Mouse (Mus musculus): Measurements from ENCODE around the gene Olfr1418.
A peak's percentile ranks its signal among the peaks of the same experiment; 100 is the strongest.

Olfr1418 gene

GRCm38 (mm10) chr19:11810003-11810758 lies 50.7 kb downstream of the Olfr1418 start:
- DNase-seq, result no peak

- no peak for DNase-seq
These were observed 52.4 kb downstream of the Olfr1418 start for GRCm38 (mm10) chr19:11808452-11808851.

GRCm38 (mm10) chr19:11807822-11808221 lies 53.0 kb downstream of the Olfr1418 start:
- DNase-seq, result no peak

GRCm38 (mm10) chr19:11807251-11807650 lies 53.6 kb downstream of the Olfr1418 start:
- DNase-seq, result no peak

GRCm38 (mm10) chr19:11804423-11804822 lies 56.4 kb downstream of the Olfr1418 start:
- DNase-seq, result peak; percentile 56

Data from lung, postnatal 10 days (tissue).